Mouse (Mus musculus): ENCODE results near the gene Ss18l1.

The Ss18l1 gene

GRCm38 (mm10) chr2:180042256-180042857, at the start of gene Ss18l1, which contains the start of gene Psma7:
TSS of gene Ss18l1 (plus strand) at chr2:180042509.
TSS of gene Psma7 (minus strand) at chr2:180042433.
- in situ Hi-C loops (cut with MboI; ENCODE audit: low pct_unique_long_range_greater_than_20kb in 1 of 2, low sequenced_read_pairs in 2 of 2, unreplicated experiment in 1 of 2): loop anchor here in 1 of 2 experiments (10.0 kb wide), 1 partner anchor 118 kb away; no protein-coding TSS in a partner anchor

- in situ Hi-C loops (cut with MboI; ENCODE audit: low pct_unique_long_range_greater_than_20kb in 1 of 2, low sequenced_read_pairs in 2 of 2, unreplicated experiment in 1 of 2): no loop called here
These were observed 49.2 kb upstream of the Ss18l1 start for GRCm38 (mm10) chr2:179993071-179993470.

- in situ Hi-C loops (cut with MboI; ENCODE audit: low pct_unique_long_range_greater_than_20kb in 1 of 2, low sequenced_read_pairs in 2 of 2, unreplicated experiment in 1 of 2): no loop called here
These were observed 43.9 kb upstream of the Ss18l1 start for GRCm38 (mm10) chr2:179998431-179998830.

GRCm38 (mm10) chr2:180001635-180002034, 40.7 kb upstream of the Ss18l1 start:
- in situ Hi-C loops (cut with MboI; ENCODE audit: low pct_unique_long_range_greater_than_20kb in 1 of 2, low sequenced_read_pairs in 2 of 2, unreplicated experiment in 1 of 2): no loop called here

- in situ Hi-C loops (cut with MboI; ENCODE audit: low pct_unique_long_range_greater_than_20kb in 1 of 2, low sequenced_read_pairs in 2 of 2, unreplicated experiment in 1 of 2): no loop called here
These were observed 36.5 kb upstream of the Ss18l1 start for GRCm38 (mm10) chr2:180005656-180006351.

DNA sequence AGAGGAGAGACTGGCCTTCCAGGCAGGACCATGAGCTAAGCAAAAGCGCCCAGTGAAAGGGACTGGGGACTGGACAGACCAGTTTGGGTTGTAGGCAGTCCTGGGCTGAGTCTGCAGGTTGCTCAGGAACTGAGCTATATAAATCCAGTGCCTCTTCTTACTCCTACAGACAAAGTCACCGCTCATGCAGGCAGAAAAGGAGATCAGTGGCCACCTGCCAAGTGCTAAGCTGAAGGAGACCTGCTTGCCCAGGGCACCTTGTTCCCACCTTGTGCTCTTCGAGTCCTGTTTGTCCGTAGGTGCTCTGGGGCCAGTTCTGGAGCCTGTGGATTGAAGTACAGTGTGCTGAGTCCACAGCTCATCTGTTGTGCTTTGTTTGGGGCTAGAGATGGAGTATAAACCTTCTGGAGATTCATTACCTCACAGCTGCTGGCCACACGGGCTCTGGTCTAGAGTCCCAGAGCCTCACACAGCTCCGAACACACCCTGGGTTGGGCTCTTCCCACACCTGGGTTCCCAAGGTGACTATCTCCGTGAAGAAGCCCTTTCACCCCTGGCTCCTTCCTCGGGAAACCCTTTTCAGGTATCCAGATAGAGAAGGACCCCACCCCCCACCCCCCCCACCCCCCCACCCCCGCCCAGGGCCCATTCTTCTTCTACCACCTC, 35.8 kb upstream of the Ss18l1 start:
- in situ Hi-C loops (cut with MboI; ENCODE audit: low pct_unique_long_range_greater_than_20kb in 1 of 2, low sequenced_read_pairs in 2 of 2, unreplicated experiment in 1 of 2): no loop called here

DNA sequence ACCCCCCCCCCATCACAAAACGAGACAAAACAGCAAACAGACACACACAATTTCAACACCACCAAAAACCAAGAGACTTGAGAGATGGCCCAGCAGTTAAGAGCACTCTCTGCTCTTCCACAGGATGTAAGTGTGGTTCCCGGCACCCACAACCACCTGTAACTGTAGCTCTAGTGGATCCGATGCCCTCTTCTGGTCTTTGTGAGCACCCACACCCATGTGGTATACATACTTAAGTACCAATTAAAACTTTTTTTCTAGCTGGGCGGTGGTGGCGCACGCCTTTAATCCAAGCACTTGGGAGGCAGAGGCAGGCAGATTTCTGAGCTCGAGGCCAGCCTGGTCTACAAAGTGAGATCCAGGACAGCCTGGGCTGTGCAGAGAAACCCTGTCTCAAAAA, 31.6 kb upstream of the Ss18l1 start:
- in situ Hi-C loops (cut with MboI; ENCODE audit: low pct_unique_long_range_greater_than_20kb in 1 of 2, low sequenced_read_pairs in 2 of 2, unreplicated experiment in 1 of 2): no loop called here

DNA sequence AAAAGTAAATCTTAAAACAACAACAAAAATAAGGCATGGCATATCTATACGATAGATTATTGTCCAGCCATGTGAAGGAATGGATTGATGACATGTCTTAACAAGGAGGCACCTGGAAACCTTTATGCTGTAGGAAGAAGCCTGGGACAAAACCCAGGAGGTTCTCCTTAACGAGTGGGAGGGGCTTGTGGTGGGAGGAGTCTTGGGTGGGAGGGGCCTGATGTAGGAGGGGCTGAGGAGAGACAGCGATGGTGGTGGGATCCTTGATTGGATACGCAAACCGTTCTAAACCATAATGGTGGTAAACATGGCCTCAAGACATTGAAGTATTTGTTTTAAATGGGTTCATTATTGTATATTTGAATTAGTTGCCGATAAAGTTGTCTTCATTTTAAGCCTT, 30.9 kb upstream of the Ss18l1 start:
- in situ Hi-C loops (cut with MboI; ENCODE audit: low pct_unique_long_range_greater_than_20kb in 1 of 2, low sequenced_read_pairs in 2 of 2, unreplicated experiment in 1 of 2): no loop called here

- in situ Hi-C loops (cut with MboI; ENCODE audit: low pct_unique_long_range_greater_than_20kb in 1 of 2, low sequenced_read_pairs in 2 of 2, unreplicated experiment in 1 of 2): no loop called here
These were observed 28.6 kb upstream of the Ss18l1 start for GRCm38 (mm10) chr2:180013686-180014085.

DNA sequence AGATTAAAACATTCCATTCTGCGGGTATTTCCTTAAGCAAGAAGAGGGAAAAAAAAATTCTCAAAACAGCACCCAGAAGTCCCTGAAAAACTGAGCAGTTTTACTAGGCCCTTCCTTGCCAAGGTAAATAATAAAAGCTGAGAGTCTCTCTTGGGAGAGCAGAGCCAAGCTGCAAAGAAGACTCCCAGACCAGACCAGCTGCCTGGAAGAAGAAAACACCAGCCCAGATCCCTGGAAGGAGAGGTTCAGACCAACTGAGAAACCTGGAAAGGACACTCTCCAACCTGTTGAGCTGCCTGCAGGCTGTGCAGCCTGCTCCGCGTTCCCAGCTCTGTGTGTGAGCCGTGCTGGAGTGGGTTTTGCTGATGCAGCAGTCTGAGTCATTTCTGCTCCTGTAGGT, 24.7 kb upstream of the Ss18l1 start:
- in situ Hi-C loops (cut with MboI; ENCODE audit: low pct_unique_long_range_greater_than_20kb in 1 of 2, low sequenced_read_pairs in 2 of 2, unreplicated experiment in 1 of 2): no loop called here

- in situ Hi-C loops (cut with MboI; ENCODE audit: low pct_unique_long_range_greater_than_20kb in 1 of 2, low sequenced_read_pairs in 2 of 2, unreplicated experiment in 1 of 2): no loop called here
These were observed 23.7 kb upstream of the Ss18l1 start for GRCm38 (mm10) chr2:180018573-180018972.

- in situ Hi-C loops (cut with MboI; ENCODE audit: low pct_unique_long_range_greater_than_20kb in 1 of 2, low sequenced_read_pairs in 2 of 2, unreplicated experiment in 1 of 2): no loop called here
These were observed 22.1 kb upstream of the Ss18l1 start for GRCm38 (mm10) chr2:180020091-180020661.

GRCm38 (mm10) chr2:180020919-180021318, 21.4 kb upstream of the Ss18l1 start:
- in situ Hi-C loops (cut with MboI; ENCODE audit: low pct_unique_long_range_greater_than_20kb in 1 of 2, low sequenced_read_pairs in 2 of 2, unreplicated experiment in 1 of 2): no loop called here

DNA sequence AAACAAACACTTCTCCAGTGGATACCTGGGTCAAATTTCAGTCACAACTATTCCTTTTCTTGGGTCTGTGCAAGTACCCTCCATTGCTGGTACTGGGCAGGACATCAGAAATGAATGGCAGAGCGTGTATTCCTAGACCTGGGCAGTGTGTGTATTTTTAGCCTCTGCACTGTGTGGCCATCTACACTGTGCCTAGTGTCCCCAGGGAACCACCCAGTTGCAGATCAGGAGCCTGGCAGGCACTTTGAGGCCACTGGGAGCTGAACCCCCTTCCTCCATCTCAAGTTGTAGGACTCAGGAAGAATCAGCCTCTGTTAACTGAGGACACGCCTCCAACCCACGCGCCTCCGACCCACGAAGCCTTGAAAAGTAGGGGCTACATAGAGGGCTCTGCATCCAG, 19.6 kb upstream of the Ss18l1 start:
- in situ Hi-C loops (cut with MboI; ENCODE audit: low pct_unique_long_range_greater_than_20kb in 1 of 2, low sequenced_read_pairs in 2 of 2, unreplicated experiment in 1 of 2): no loop called here

- in situ Hi-C loops (cut with MboI; ENCODE audit: low pct_unique_long_range_greater_than_20kb in 1 of 2, low sequenced_read_pairs in 2 of 2, unreplicated experiment in 1 of 2): no loop called here
These were observed 17.8 kb upstream of the Ss18l1 start, which contains the start of gene Lsm14b for GRCm38 (mm10) chr2:180024401-180025098. TSS of gene Lsm14b (plus strand) at chr2:180024987.

DNA sequence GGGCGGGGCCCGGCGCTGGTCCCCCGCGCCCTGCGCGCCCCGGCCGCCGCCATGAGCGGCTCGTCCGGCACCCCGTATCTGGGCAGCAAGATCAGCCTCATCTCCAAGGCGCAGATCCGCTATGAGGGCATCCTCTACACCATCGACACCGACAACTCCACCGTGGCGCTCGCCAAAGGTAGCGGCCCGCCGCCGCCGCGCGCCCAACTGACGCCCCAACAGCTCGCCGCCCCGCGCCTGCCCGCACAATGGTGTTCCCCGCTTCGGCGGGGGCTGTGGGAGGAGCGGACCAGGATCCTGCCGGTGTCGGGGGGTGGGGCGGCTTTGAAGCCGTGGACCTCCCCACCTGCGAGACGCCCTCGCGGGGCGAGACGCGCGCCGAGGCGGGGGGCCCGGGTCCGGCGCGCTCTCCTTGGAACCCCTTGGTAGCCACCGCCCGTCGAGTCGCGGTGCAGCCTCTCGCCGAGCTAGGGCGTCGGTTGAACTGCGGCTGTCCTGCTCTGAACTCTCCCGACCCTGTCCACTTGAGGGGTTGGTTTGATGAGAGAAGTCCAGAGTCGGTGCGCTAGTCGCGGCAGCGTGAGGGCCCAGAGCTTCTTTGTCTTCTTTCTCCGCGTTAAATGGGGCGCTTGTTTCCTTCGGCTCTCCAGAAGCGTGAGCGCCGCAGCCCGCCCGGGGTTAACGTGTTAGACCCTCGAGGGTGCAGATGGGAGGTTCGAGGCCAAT, 17.0 kb upstream of the Ss18l1 start:
- in situ Hi-C loops (cut with MboI; ENCODE audit: low pct_unique_long_range_greater_than_20kb in 1 of 2, low sequenced_read_pairs in 2 of 2, unreplicated experiment in 1 of 2): no loop called here

- in situ Hi-C loops (cut with MboI; ENCODE audit: low pct_unique_long_range_greater_than_20kb in 1 of 2, low sequenced_read_pairs in 2 of 2, unreplicated experiment in 1 of 2): no loop called here
These were observed 16.5 kb upstream of the Ss18l1 start for GRCm38 (mm10) chr2:180025861-180026200.

DNA sequence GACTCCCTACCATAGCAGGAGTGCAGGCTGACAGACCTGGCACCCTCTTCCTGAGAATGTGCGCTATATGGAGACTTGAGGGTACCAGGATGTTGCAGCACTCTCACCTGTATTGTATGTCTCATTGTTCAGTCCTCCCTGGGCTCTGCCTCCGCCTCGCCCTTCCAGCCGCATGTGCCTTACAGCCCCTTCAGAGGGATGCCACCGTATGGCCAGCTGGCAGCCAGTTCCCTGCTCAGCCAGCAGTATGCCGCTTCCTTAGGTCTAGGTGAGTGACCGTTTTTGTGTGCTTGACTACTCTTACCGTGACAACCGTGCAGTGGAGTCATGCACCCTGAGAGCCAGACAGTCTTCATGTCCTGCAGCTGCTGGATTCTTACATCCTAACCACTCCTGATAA, 14.5 kb upstream of the Ss18l1 start:
- in situ Hi-C loops (cut with MboI; ENCODE audit: low pct_unique_long_range_greater_than_20kb in 1 of 2, low sequenced_read_pairs in 2 of 2, unreplicated experiment in 1 of 2): no loop called here
